ENCODE assay signal across 24 mouse cellular contexts in genomic region chr5:137012401-137012950, GRCm38 (mm10). TPM values are rescaled to one million over a fixed set of nuclear protein-coding genes. Genes with fewer than 3 reads are reported as not detected.
DNase-seq lines count a peak whose midpoint lies in the region; ATAC-seq and TF ChIP-seq lines count a peak whose summit lies in the region.
"Had no signal": no experiment of that assay in that cellular context is flagged by ENCODE, and none has a peak within 500 bp of the region (broad histone marks: within the 10 kb centered on the region; RNA-seq: fewer than 3 reads in every experiment).

No protein-coding gene starts in this region.

- ATAC-seq in Patski, result peak; percentile 83
- no peak for ATAC-seq in hindbrain, embryonic 12.5 days (ENCODE audit: low FRiP score)
- ATAC-seq: forebrain, embryonic 16.5 days; intestine, embryonic 15.5 days had no signal

- POLR2A ChIA-PET in Patski (lab: Charles Lee), result interaction anchor here (1.0 kb wide), 1 partner anchor 26 kb away, joined by 3 read pairs; the partner anchor contains the start of gene Plod3

- in situ Hi-C loops in Patski (cut with MboI; ENCODE audit: low pct_unique_long_range_greater_than_20kb), result no loop called here

- TF ChIP-seq CTCF in Patski (IDR thresholded peaks at IDR 0.05), result no peak

- H3K27ac ChIP-seq in hindbrain, embryonic 12.5 days, result no peak overlapping the region
- H3K27ac ChIP-seq: embryonic facial prominence, embryonic 15.5 days; forebrain, embryonic 12.5 days; heart, adult 2 months; heart, embryonic 15.5 days; hindbrain, embryonic 14.5 days; intestine, embryonic 15.5 days had no signal

- no peaks in the 10 kb centered on the region for H3K9me3 ChIP-seq in hindbrain, embryonic 12.5 days (replicated peaks)
- H3K9me3 ChIP-seq: embryonic facial prominence, embryonic 15.5 days; forebrain, embryonic 12.5 days; heart, embryonic 15.5 days; intestine, embryonic 15.5 days had no signal

- H3K4me3 ChIP-seq in hindbrain, embryonic 12.5 days, result no peak overlapping the region
- H3K4me3 ChIP-seq: embryonic facial prominence, embryonic 15.5 days; forebrain, embryonic 12.5 days; heart, adult 2 months; heart, embryonic 15.5 days; intestine, embryonic 15.5 days had no signal

- H3K36me3 ChIP-seq in hindbrain, embryonic 12.5 days, result no peaks in the 10 kb centered on the region
- H3K36me3 ChIP-seq: embryonic facial prominence, embryonic 15.5 days; forebrain, embryonic 12.5 days; heart, embryonic 15.5 days; intestine, embryonic 15.5 days had no signal

- 69% methylated on average over 15 of the region's 15 CpGs for WGBS in hindbrain, embryonic 12.5 days

- no peak overlapping the region for H3K4me2 ChIP-seq in hindbrain, embryonic 12.5 days (replicated peaks)
- H3K4me2 ChIP-seq: embryonic facial prominence, embryonic 15.5 days; forebrain, embryonic 12.5 days; heart, embryonic 11.5 days; heart, embryonic 15.5 days; hindbrain, embryonic 14.5 days; intestine, embryonic 15.5 days had no signal

- peak; percentile 76 to 92 for DNase-seq in adrenal gland, adult (ENCODE audit: inconsistent age in 2 of 2, low spot score in 1 of 2)
- no peak for DNase-seq in adrenal gland, postnatal 25 days
- DNase-seq in Patski (ENCODE audit: low read depth, low spot score), result peak; percentile 83
- peak; percentile 58 to 61 for DNase-seq in adrenal gland, postnatal 36 days
- DNase-seq in cerebellum, adult 18-20 months, result no peak
- no peak for DNase-seq in testis, postnatal 10 days (ENCODE audit: low spot score)
- DNase-seq: cerebellum, adult 2 months; cerebellum, postnatal 14 days; embryo, embryonic 11 days; gastrocnemius, postnatal 14 days; heart, adult 2 months; heart, postnatal 14 days; kidney, adult 18-20 months had no signal

- H3K27me3 ChIP-seq in Patski, result no peaks in the 10 kb centered on the region
- H3K27me3 ChIP-seq in hindbrain, embryonic 12.5 days, result no peaks in the 10 kb centered on the region
- H3K27me3 ChIP-seq: embryonic facial prominence, embryonic 15.5 days; heart, embryonic 15.5 days had no signal

- CTCF ChIA-PET in Patski (lab: Charles Lee), result interaction anchor here (1.1 to 1.4 kb wide), 2 partner anchors 91 to 101 kb away, joined by 3 to 4 read pairs; no protein-coding TSS in a partner anchor

- H3K9ac ChIP-seq in hindbrain, embryonic 12.5 days, result no peak overlapping the region
- H3K9ac ChIP-seq: embryonic facial prominence, embryonic 15.5 days; forebrain, embryonic 12.5 days; heart, embryonic 15.5 days; hindbrain, embryonic 14.5 days; intestine, embryonic 15.5 days had no signal

- no peaks in the 10 kb centered on the region for H3K4me1 ChIP-seq in hindbrain, embryonic 12.5 days
- H3K4me1 ChIP-seq: embryonic facial prominence, embryonic 15.5 days; forebrain, embryonic 12.5 days; heart, embryonic 15.5 days; intestine, embryonic 15.5 days had no signal

RNA-seq across cellular contexts. Expression of gene Vgf, which starts 13.7 kb away (rescaled TPM):
- 7.4 and 11.0 TPM in 2 replicates for total RNA-seq in adrenal gland, postnatal 25 days (2021)
- 0.89 TPM for polyA plus RNA-seq in Patski (2021)
- total RNA-seq in adrenal gland, postnatal 36 days (2021), result 10 to 100 TPM in 1 of 2 experiments, 1 to 10 TPM in 1; 8.8 to 71.5 TPM
- polyA plus RNA-seq in hindbrain, embryonic 12.5 days (2016; fragmentation: Nextera tagmentation; extraction: Ambion mirVana), result 1.4 and 2.1 TPM in 2 replicates
- total RNA-seq: common myeloid progenitor, adult 5-6 weeks; gastrocnemius, adult 18-20 months; gastrocnemius, postnatal 14 days; heart, adult 2 months; heart, postnatal 14 days had no signal
- polyA plus RNA-seq: gonadal fat pad, adult 2 months; heart, embryonic 15.5 days had no signal

RNA-seq across cellular contexts. Expression of gene Znhit1, which starts 24.7 kb away (rescaled TPM):
- total RNA-seq in adrenal gland, postnatal 25 days (2021), result 74.8 and 85.9 TPM in 2 replicates
- polyA plus RNA-seq in Patski (2021), result 99.6 TPM
- 10 to 100 TPM; 84.0 to 97.9 TPM for total RNA-seq in adrenal gland, postnatal 36 days (2021)
- polyA plus RNA-seq in hindbrain, embryonic 12.5 days (2016; fragmentation: Nextera tagmentation; extraction: Ambion mirVana), result 101 and 103 TPM in 2 replicates

RNA-seq across cellular contexts. Expression of gene Plod3, which starts 25.7 kb away (rescaled TPM):
- 66.7 and 90.3 TPM in 2 replicates for total RNA-seq in adrenal gland, postnatal 25 days (2021)
- polyA plus RNA-seq in Patski (2021), result 202 TPM
- 10 to 100 TPM; 67.5 to 78.8 TPM for total RNA-seq in adrenal gland, postnatal 36 days (2021)
- 43.3 and 44.7 TPM in 2 replicates for polyA plus RNA-seq in hindbrain, embryonic 12.5 days (2016; fragmentation: Nextera tagmentation; extraction: Ambion mirVana)

RNA-seq across cellular contexts. Expression of gene Ap1s1, which starts 33.5 kb away (rescaled TPM):
- 97.4 and 117 TPM in 2 replicates for total RNA-seq in adrenal gland, postnatal 25 days (2021)
- 240 TPM for polyA plus RNA-seq in Patski (2021)
- total RNA-seq in adrenal gland, postnatal 36 days (2021), result 10 to 100 TPM; 91.3 to 93.7 TPM
- polyA plus RNA-seq in hindbrain, embryonic 12.5 days (2016; fragmentation: Nextera tagmentation; extraction: Ambion mirVana), result 183 and 186 TPM in 2 replicates

RNA-seq across cellular contexts. Expression of gene Cldn15, which starts 46.1 kb away (rescaled TPM):
- 8.8 and 9.4 TPM in 2 replicates for total RNA-seq in adrenal gland, postnatal 25 days (2021)
- polyA plus RNA-seq in Patski (2021), result 0.22 TPM
- 10 to 100 TPM; 11.3 to 15.9 TPM for total RNA-seq in adrenal gland, postnatal 36 days (2021)
- 0.25 and 0.28 TPM in 2 replicates for polyA plus RNA-seq in hindbrain, embryonic 12.5 days (2016; fragmentation: Nextera tagmentation; extraction: Ambion mirVana)

Comparison
In these comparisons a context has a peak if more than half of its experiments do, and no peak if none do; other contexts are left out.
1. DNase-seq: peak in adrenal gland, adult (2 of 2), Patski (single experiment) and adrenal gland, postnatal 36 days (2 of 2); none in adrenal gland, postnatal 25 days (single experiment), cerebellum, adult 18-20 months (0 of 2) and testis, postnatal 10 days (single experiment).